Mouse (Mus musculus) monocyte, adult 5-6 weeks (primary cell): ENCODE data around the gene Cygb. TPM values are rescaled to one million over a fixed set of nuclear protein-coding genes. Genes with fewer than 3 reads are reported as not detected.
"Not testable (repeated sequence)": the region's sequence is repeated elsewhere in the genome, so short reads cannot be mapped to it uniquely, and the experiment has no call there.

Experiments
- ATAC-seq: fragments of 153-309, 156-312 bp; replicated peaks from 2 replicates; pipeline ENCODE4 v1.8.0; 2017; ENCODE audit warnings: mild to moderate bottlenecking; ENCODE audit not compliant: low TSS enrichment, insufficient number of reproducible peaks, severe bottlenecking, poor library complexity, low FRiP score
- total RNA-seq: library from RNA; stranded (forward); fragments of 200-1000, 200-491, 200-594 nt; gene quantifications from 3 replicates; pipeline ENCODE4 v1.2.3, GENCODE M21; 2017

Gene Cygb
- total RNA-seq, 1 experiment from 2014 or later = not detected

GRCm38 (mm10) chr11:116644225-116645112, 9.6 kb downstream of the Cygb start:
- ATAC-seq = no peak

GRCm38 (mm10) chr11:116643579-116644224, 10.4 kb downstream of the Cygb start:
- no peak for ATAC-seq

GRCm38 (mm10) chr11:116642681-116643578, 11.2 kb downstream of the Cygb start:
- peak; percentile 83 for ATAC-seq

GRCm38 (mm10) chr11:116641731-116642130, 12.4 kb downstream of the Cygb start:
- no peak for ATAC-seq

- no peak for ATAC-seq
Measured at GRCm38 (mm10) chr11:116641168-116641567, 12.9 kb downstream of the Cygb start.

GRCm38 (mm10) chr11:116636607-116637006, 17.5 kb downstream of the Cygb start:
- not testable (repeated sequence) for ATAC-seq

GRCm38 (mm10) chr11:116632962-116633361, 21.2 kb downstream of the Cygb start:
- ATAC-seq = no peak

- no peak for ATAC-seq
Measured at GRCm38 (mm10) chr11:116630171-116630965, 23.7 kb downstream of the Cygb start.

GRCm38 (mm10) chr11:116629472-116629871, 24.6 kb downstream of the Cygb start:
- ATAC-seq = no peak

GRCm38 (mm10) chr11:116628712-116629111, 25.4 kb downstream of the Cygb start:
- ATAC-seq = peak; percentile 81

- ATAC-seq = no peak
Measured at GRCm38 (mm10) chr11:116627072-116628020, 26.8 kb downstream of the Cygb start.

GRCm38 (mm10) chr11:116626299-116627071, 27.6 kb downstream of the Cygb start, which contains the start of gene Rhbdf2:
TSS of gene Rhbdf2 (minus strand) at chr11:116627019.
- ATAC-seq = no peak

GRCm38 (mm10) chr11:116625081-116626000, 28.8 kb downstream of the Cygb start:
- ATAC-seq = no peak

- peak; percentile 75 for ATAC-seq
Measured at GRCm38 (mm10) chr11:116624131-116624832, 29.8 kb downstream of the Cygb start.
